Mouse (Mus musculus) kidney, embryonic 15.5 days (tissue): Measurements from ENCODE around the gene Cnn1. TPM values are rescaled to one million over a fixed set of nuclear protein-coding genes. Genes with fewer than 3 reads are reported as not detected.

Experiments used
- ATAC-seq: fragments of 200-750 bp; cut with Nextera tagmentation; replicated peaks from 2 replicates; pipeline ENCODE4 v1.8.0; 2017; ENCODE audit warnings: moderate TSS enrichment; ENCODE audit not compliant: low FRiP score
- H3K27ac ChIP-seq: fragments of 300-500 bp; sonication (generic); 2 replicates; pipeline ENCODE4 v1.5.1; 2015; ENCODE audit warnings: mild to moderate bottlenecking, inconsistent platforms
- H3K27me3 ChIP-seq: fragments of 300-500 bp; sonication (generic); 2 replicates; pipeline ENCODE4 v1.6.1; 2015; ENCODE audit warnings: inconsistent platforms
- H3K36me3 ChIP-seq: fragments of 300-500 bp; sonication (generic); 2 replicates; pipeline ENCODE4 v1.6.1; 2015; ENCODE audit warnings: inconsistent platforms
- H3K4me1 ChIP-seq: fragments of 300-500 bp; sonication (generic); 2 replicates; pipeline ENCODE4 v1.6.1; 2015; ENCODE audit warnings: inconsistent platforms
- H3K4me2 ChIP-seq: fragments of 300-500 bp; sonication (generic); 2 replicates; pipeline ENCODE4 v1.6.1; 2015; ENCODE audit warnings: moderate library complexity, mild to moderate bottlenecking, inconsistent platforms
- H3K4me3 ChIP-seq: fragments of 300-500 bp; sonication (generic); replicated peaks from 2 replicates; pipeline ENCODE4 v1.5.1; 2015; ENCODE audit warnings: mild to moderate bottlenecking, inconsistent platforms
- H3K9ac ChIP-seq: fragments of 300-500 bp; sonication (generic); 2 replicates; pipeline ENCODE4 v1.6.1; 2015; ENCODE audit warnings: mild to moderate bottlenecking, inconsistent platforms
- H3K9me3 ChIP-seq: fragments of 300-500 bp; sonication (generic); replicated peaks from 2 replicates; pipeline ENCODE4 v1.6.1; 2016; ENCODE audit warnings: inconsistent platforms
- whole genome bisulfite sequencing: fragments of 180-500 bp; shearing (Covaris S2); methylation state at CpG from one replicate; pipeline ENCODE4 v1.1.7; 2015; ENCODE audit warnings: mixed read lengths; 5-methylcytosine and 5-hydroxymethylcytosine counted together
- polyA plus RNA-seq: library from polyadenylated mRNA; unstranded; fragments of >200 nt; fragmentation: Nextera tagmentation; extraction: Ambion mirVana; gene quantifications from 2 replicates; pipeline ENCODE4 v1.2.1, GENCODE M21; 2015

The Cnn1 gene
- polyA plus RNA-seq, 1 experiment from 2014 or later: 40.8 TPM

DNA sequence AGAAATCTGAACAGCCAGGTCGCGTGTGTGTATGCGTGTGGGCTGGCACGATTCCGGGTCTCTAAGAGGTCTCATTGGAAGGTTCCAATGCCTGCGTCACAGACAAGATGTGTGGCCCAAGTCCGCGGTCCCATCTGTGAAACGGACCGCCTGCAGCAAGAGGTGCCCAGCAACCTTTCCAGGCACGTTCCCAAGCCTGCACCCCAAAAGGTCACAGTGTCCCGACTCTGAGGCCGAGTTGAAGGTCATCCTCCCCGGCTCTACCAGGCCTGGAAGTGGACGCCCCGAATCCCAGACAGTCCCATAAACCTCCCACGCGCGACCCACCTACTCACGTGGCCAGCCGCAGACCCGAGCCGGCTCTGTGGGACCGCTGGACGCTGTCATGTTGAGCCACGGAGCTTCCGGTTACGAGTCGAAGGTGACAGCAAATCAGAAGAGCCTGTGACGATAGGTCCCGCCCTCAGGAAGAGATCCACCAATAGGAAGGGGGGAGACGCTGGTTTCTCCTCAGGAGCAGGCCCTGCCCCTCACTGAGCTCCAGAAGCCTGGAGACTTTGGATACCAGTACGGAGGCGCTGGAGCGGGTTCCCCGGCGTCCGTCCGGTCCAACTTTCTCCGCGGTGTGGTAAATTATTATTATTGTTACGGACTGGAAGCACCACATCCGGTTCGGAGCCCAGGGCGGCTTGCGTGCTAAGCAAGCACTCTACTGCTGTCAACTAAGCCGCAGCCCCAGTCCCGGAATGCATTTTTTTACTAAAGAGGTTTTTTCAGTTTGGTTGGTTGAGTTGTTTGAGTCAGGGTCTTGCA, 13.8 kb upstream of the Cnn1 start, which contains the start of gene Ecsit:
Ecsit (minus strand) TSS at position 417 of the 813 bp plus-strand sequence.
- no peaks in the 10 kb centered on the region for H3K27me3 ChIP-seq
- peak; percentile 98 for ATAC-seq
- peak within 1 kb of the TSS; percentile 80 for H3K4me3 ChIP-seq
- peak within 1 kb of the TSS; percentile 90 for H3K27ac ChIP-seq
- H3K4me1 ChIP-seq: peaks cover 24% of the 10 kb centered on the region
- peaks cover 10% of the 10 kb centered on the region; the same call in 1 of the 2 replicates for H3K36me3 ChIP-seq
- H3K4me2 ChIP-seq: peak within 1 kb of the TSS; percentile 79
- WGBS: under 1% methylated on average over 48 of the region's 48 CpGs
- H3K9me3 ChIP-seq: no peaks in the 10 kb centered on the region
- peak within 1 kb of the TSS; percentile 67 for H3K9ac ChIP-seq

DNA sequence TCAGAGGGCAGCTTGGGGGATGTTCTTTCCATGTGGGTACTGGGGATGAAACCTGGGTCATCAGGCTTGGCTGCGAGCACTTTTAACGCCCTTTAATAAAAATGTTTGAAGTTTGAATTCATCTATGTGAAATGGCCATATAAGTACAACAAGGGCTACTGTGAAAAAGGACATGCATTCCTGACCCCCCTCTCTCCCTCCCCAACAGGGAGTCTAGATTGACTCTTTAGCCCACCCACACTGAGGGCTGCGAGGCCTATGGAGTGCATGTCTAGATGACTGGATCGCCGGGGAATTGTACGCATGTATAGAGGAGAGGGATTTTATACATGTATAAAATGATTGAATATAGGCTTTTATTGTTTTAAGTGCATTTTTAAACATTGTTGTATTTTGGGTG, 13.0 kb upstream of the Cnn1 start:
- Histone ChIP-seq H3K4me3 (peak overlapping the region; percentile 80), H3K4me2 (peak overlapping the region; percentile 79), H3K27me3 (no peaks in the 10 kb centered on the region), H3K27ac (peak overlapping the region; percentile 90), H3K4me1 (peaks cover 24% of the 10 kb centered on the region), H3K36me3 (peaks cover 6% of the 10 kb centered on the region; the same call in 1 of the 2 replicates), H3K9ac (peak overlapping the region; percentile 67), H3K9me3 (no peaks in the 10 kb centered on the region)
- ATAC-seq: no peak
- WGBS: 49% methylated on average over 6 of the region's 6 CpGs

DNA sequence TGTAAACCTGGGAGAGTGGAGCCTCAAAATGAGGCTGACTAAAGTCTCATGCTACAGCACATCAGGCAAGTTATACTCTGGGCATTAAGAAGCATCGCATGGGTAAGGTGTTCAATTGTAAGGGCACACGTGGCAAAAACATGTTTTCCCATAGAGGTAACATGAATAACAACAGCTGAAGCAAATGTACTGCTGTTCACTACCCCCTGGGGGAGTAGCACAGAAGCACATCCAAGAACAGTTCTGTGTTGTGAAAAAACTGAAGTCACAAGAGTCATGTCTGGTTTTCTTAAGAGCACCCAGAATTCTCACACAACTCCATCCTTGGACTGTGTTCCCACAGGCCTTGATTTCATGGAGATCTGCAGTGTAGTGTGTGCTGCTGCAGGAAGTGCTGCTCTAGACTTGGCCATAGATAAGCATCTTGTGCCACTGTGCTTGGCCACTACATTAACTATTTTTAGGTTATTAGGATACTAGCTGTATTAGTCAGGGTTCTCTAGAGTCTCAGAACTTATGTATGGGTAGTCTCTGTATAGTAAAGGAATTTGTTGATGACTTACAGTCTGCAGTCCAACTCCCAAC, 11.9 kb upstream of the Cnn1 start:
- no peak overlapping the region for H3K9ac ChIP-seq
- ATAC-seq: no peak
- no peaks in the 10 kb centered on the region for H3K9me3 ChIP-seq
- H3K27me3 ChIP-seq: no peaks in the 10 kb centered on the region
- H3K36me3 ChIP-seq: peaks cover 6% of the 10 kb centered on the region; the same call in 1 of the 2 replicates
- 88% methylated on average over 2 of the region's 2 CpGs for WGBS
- H3K4me3 ChIP-seq: no peak overlapping the region
- H3K27ac ChIP-seq: no peak overlapping the region
- H3K4me2 ChIP-seq: no peak overlapping the region
- peaks cover 24% of the 10 kb centered on the region for H3K4me1 ChIP-seq

DNA sequence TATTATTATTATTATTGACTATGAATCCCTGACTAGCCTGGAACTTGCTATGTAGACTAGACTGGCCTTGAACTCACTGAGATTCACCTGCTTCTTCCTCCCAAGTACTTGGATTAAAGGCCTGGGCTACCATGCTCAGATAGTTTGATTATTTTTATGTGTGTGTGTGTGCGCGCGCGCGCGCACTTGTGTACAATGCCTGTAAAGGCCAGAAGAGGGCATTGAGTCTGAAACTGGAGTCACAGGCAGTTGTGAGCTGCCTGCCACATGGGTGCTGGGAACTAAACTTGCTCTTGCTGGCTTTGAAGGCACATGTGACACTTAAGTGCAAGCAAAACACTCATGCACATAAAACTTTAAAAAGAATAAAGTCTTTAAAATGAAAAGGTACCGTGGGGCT, 9.7 kb upstream of the Cnn1 start:
- H3K9me3 ChIP-seq: no peaks in the 10 kb centered on the region
- 0 out of 2 replicates have a peak, but pooled peaks cover 5% of the 10 kb centered on the region for H3K27me3 ChIP-seq
- H3K27ac ChIP-seq: no peak overlapping the region
- H3K4me2 ChIP-seq: no peak overlapping the region
- no peaks in the 10 kb centered on the region for H3K36me3 ChIP-seq
- H3K4me1 ChIP-seq: peaks cover 14% of the 10 kb centered on the region
- H3K4me3 ChIP-seq: no peak overlapping the region
- H3K9ac ChIP-seq: no peak overlapping the region
- WGBS: 95% methylated on average over 7 of the region's 7 CpGs
- ATAC-seq: no peak

DNA sequence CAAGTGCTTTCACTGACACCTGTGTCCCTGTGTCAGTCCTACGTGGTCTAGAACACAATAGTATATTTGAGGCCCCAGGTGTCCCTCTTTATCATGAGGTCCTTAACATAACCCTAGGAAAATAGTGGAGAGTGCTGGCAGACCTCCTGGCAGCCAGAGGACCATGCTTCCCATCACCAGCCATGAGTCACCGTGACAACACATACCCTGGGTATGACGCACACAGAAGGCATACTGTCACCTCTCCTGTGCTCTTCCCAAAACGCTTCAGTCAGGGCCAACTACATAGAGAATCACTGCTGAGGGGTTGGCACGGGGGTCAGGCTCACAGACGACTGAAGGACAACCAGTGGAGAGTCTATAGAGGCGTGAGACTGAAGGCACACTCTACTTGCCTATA, 9.0 kb upstream of the Cnn1 start:
- 86% methylated on average over 7 of the region's 7 CpGs for WGBS

DNA sequence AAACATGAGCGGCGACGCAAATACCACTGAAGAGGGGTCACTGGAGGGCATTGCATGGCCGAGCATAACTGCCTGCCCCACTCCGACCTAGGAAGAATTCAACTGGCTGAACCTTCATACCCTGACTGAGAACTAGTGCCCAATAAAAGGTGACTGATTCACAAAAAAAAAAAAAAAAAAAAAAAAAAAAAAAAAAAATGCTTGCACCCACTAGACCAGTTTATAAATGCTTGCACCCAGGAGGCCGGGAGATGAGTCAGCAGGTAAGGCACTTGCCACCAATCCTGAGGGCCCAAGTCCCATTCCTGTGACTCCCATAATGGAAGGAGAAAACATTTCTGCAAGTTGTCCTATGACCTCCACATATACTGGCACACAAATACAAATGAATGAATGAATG, 6.3 kb upstream of the Cnn1 start:
- no peak for ATAC-seq
- Histone ChIP-seq H3K4me1 (peaks cover 6% of the 10 kb centered on the region), H3K4me3 (no peak overlapping the region), H3K9me3 (no peaks in the 10 kb centered on the region), H3K27ac (no peak overlapping the region), H3K4me2 (no peak overlapping the region), H3K9ac (no peak overlapping the region), H3K36me3 (no peaks in the 10 kb centered on the region), H3K27me3 (peaks cover 9% of the 10 kb centered on the region)
- 86% methylated on average over 6 of the region's 6 CpGs for whole genome bisulfite sequencing

More for the DNA sequence above, 9.0 kb upstream of the Cnn1 start:
- Histone ChIP-seq H3K9ac (no peak overlapping the region), H3K4me1 (peaks cover 8% of the 10 kb centered on the region), H3K27me3 (0 out of 2 replicates have a peak, but pooled peaks cover 5% of the 10 kb centered on the region), H3K36me3 (no peaks in the 10 kb centered on the region), H3K9me3 (no peaks in the 10 kb centered on the region), H3K27ac (no peak overlapping the region), H3K4me2 (no peak overlapping the region), H3K4me3 (no peak overlapping the region)
- no peak for ATAC-seq

DNA sequence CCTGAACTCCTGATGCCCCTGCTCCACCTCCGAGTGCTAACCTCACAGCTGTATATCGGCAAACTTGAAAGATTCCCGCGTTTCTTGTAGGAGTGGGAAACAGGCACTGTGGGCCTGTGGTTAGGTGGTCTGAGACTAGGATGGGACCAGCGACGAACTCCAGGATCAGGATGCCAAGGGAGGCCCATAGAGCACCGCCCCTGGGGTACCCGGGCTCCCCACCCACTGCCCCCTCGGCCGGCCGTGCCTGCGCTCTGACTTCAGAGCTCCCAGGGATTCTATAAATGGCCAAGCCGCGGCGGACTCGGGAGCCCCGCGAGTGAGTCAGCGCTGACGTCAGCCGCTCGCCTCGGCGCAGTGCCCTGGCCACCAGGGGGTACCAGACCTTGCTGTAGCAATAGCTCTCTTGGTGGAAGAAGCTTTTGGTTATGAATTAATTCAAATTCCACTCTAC, 3.1 kb upstream of the Cnn1 start:
- H3K9ac ChIP-seq: peak overlapping the region; percentile 53
- peaks cover 19% of the 10 kb centered on the region for H3K4me1 ChIP-seq
- H3K27ac ChIP-seq: no peak overlapping the region
- peak overlapping the region; percentile 46 for H3K4me3 ChIP-seq
- peak overlapping the region; percentile 79 for H3K4me2 ChIP-seq
- no peaks in the 10 kb centered on the region for H3K36me3 ChIP-seq
- H3K27me3 ChIP-seq: peaks cover 41% of the 10 kb centered on the region
- ATAC-seq: peak; percentile 76
- H3K9me3 ChIP-seq: no peaks in the 10 kb centered on the region
- WGBS: 2% methylated on average over 24 of the region's 24 CpGs

DNA sequence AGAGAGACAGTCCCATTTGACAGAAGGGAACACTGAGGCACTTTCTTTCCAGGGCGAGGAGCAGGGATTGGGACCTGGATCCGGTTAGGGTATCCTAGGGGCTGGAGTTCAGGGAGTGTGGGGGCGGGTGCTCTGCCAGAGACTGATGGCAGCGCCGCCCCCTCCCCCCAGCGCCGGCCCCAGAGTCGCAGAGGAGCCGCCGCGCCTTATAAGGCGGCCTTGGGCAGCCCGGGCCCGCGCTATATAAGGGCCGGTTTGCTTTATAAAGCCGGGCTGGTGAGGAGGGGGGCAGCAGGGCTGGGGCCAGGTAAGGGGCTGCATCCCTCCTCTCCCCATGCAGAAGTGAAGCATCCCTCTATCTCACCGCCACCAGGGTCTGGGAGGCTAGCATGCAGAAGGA, 906 bp downstream of the Cnn1 start:
- Histone ChIP-seq H3K4me3 (peak overlapping the region; percentile 13), H3K4me1 (peaks cover 19% of the 10 kb centered on the region), H3K36me3 (no peaks in the 10 kb centered on the region), H3K27ac (no peak overlapping the region), H3K9ac (no peak overlapping the region), H3K4me2 (peak overlapping the region; percentile 42), H3K9me3 (no peaks in the 10 kb centered on the region), H3K27me3 (peaks cover 45% of the 10 kb centered on the region)
- 4% methylated on average over 18 of the region's 18 CpGs for WGBS
- no peak for ATAC-seq

DNA sequence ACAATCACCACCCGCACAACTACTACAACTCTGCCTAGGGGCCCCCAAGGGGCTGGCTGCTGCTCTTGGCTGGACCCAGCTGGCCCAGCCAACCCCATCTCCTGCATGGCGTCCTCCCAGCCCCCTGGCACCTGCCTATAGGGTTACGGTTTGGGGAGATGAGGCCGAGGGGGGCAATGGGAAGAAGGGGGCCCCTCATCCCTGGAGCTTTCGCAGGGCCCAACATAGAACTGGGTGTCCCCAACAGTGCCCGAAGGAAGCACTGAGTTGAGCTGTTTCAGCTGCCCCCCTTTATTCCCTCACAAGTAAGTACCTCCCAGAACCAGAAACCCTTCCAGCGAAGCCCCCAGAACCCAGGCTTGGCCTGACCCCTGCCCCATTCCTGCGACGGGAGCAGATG, 9.2 kb downstream of the Cnn1 start:
- Histone ChIP-seq H3K4me2 (no peak overlapping the region), H3K9me3 (no peaks in the 10 kb centered on the region), H3K4me1 (no peaks in the 10 kb centered on the region), H3K9ac (no peak overlapping the region), H3K27ac (no peak overlapping the region), H3K4me3 (no peak overlapping the region), H3K36me3 (peaks cover 39% of the 10 kb centered on the region), H3K27me3 (no peaks in the 10 kb centered on the region)
- ATAC-seq: no peak
- 88% methylated on average over 9 of the region's 9 CpGs for WGBS

DNA sequence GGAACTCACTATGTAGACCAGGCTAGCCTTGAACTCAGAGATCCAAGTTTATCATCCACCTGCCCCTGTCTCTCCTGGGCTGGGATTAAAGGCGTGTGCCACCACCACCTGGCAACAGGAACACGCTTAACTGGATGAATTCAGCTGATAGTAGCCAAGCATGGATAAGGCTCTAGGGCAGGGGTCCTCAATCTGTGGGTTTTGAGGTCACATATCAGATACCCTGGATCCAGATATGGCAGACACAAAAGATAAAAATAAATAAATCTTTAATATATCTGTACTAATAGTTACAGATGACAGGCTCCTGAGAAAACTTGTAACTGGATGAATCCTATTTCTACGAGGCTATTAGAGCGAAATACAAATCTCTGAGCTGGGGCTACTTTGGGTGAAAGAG, 16.6 kb downstream of the Cnn1 start:
- 89% methylated on average over 4 of the region's 4 CpGs for WGBS

DNA sequence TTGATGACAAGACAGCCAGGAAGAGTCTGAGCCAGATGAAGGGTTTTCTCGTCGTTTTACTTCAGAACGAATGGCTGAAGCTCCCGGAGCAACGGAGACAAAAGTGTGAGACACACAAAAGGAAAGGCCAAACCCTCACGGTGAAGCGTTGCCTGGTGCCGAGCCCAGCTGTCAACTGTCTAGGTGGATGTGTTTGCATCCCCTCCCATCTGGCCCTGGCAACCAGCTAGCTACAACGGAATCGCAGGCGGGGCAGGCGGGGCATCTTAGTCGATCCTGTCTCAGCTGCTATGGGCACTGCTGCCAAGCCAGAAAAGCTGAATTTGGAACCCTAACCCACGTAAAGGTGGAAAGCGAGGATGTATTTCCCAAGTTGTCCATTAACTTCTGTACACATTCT, 17.1 kb downstream of the Cnn1 start:
- H3K36me3 ChIP-seq: peaks cover 29% of the 10 kb centered on the region
- H3K4me3 ChIP-seq: peak overlapping the region; percentile 82
- WGBS: 23% methylated on average over 15 of the region's 15 CpGs
- peak overlapping the region; percentile 84 for H3K9ac ChIP-seq
- no peak for ATAC-seq
- no peak overlapping the region for H3K27ac ChIP-seq
- H3K9me3 ChIP-seq: no peaks in the 10 kb centered on the region
- peak overlapping the region; percentile 70 for H3K4me2 ChIP-seq
- no peaks in the 10 kb centered on the region for H3K27me3 ChIP-seq
- H3K4me1 ChIP-seq: peaks cover 16% of the 10 kb centered on the region

More for the DNA sequence above, 16.6 kb downstream of the Cnn1 start:
- no peak for ATAC-seq
- Histone ChIP-seq H3K4me1 (peaks cover 16% of the 10 kb centered on the region), H3K9me3 (no peaks in the 10 kb centered on the region), H3K9ac (peak overlapping the region; percentile 84), H3K4me2 (peak overlapping the region; percentile 70), H3K27ac (no peak overlapping the region), H3K4me3 (peak overlapping the region; percentile 82), H3K36me3 (peaks cover 33% of the 10 kb centered on the region), H3K27me3 (no peaks in the 10 kb centered on the region)

DNA sequence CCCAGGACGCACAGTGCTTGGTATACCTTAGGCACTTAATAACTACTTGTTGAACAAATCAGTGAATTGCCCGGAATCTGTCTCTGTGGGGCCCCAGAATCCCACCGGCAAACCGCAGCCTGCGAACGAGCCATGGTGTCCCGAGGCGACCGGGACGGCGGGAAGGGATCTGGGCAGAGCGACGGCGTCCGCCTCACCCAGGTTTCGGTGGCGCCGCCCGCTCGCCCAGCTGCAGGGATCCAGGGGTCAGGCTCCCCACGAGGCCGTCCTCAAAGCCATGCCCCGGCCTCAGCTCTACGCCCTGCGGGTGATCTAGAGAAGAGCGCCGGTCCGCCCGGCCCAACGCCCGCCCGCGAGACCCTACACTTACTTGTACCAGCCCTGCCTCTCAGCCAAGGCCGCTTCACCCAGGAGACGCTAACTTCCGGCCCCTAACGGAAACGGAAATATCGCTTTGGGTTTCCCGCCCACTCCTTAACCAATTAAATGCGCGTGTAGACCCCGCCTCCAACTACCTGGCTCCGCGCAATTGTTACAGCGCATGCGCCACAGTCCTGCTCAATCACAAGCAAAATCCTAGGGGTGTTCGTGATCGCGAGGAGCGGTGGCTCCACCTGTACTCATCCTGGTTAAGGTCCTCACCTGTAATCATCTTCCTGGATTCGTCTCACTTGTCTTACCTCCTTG, 17.9 kb downstream of the Cnn1 start, which contains the start of gene Elof1:
Elof1 (minus strand) TSS at position 433 of the 687 bp plus-strand sequence.
- ATAC-seq: peak; percentile 95
- Histone ChIP-seq H3K4me3 (peak within 1 kb of the TSS; percentile 82), H3K27me3 (no peaks in the 10 kb centered on the region), H3K9me3 (no peaks in the 10 kb centered on the region), H3K9ac (peak within 1 kb of the TSS; percentile 84), H3K36me3 (peaks cover 21% of the 10 kb centered on the region), H3K4me1 (peaks cover 16% of the 10 kb centered on the region), H3K4me2 (peak within 1 kb of the TSS; percentile 70), H3K27ac (peak within 1 kb of the TSS; percentile 74)
- WGBS: under 1% methylated on average over 52 of the region's 52 CpGs
